Mouse (Mus musculus): ENCODE measurements around the gene Crybb1.

DNA sequence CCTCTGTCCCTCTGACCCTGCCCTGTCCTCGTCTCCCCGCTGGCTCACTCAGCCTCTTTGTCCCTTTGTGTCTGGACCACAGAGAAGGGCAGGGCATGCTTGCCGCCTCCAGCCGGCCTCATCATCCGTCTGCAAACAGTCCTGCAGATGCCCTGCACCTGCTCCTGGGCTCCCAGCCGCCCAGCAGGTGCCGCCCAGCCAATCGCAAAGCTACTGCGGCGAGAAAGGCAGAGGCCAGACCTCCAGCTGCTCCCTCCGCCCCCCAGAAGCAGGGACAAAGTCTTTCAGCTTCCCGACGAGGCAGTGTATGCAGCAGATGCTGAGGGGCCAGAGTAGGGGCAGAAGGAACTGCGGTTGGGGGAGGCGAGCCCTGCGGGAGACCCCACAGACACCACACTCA is 18.2 kb upstream of the Crybb1 start:
- TF ChIP-seq TAL1 (conservative IDR thresholded peaks at IDR 0.05; ENCODE audit: low read depth, low read length) (no peak), CTCF (IDR thresholded peaks at IDR 0.05; ENCODE audit: low read depth, low read length) (no peak)

Data from G1E (cell line).